Mouse (Mus musculus): ENCODE measurements around the gene E4f1. TPM values are rescaled to one million over a fixed set of nuclear protein-coding genes. Genes with fewer than 3 reads are reported as not detected.
A peak's percentile ranks its signal among the peaks of the same experiment; 100 is the strongest.

E4f1 gene
- total RNA-seq (2021): 10 to 100 TPM; 30.0 to 33.3 TPM
- long read RNA-seq, partial matches to known transcripts: 2 of 11 reads
- long read RNA-seq, other reads (novel, unspliced or antisense): 7 of 11 reads

GRCm38 (mm10) chr17:24469910-24470602, at the start of gene E4f1, which contains the start of gene Pgp:
E4f1 (minus strand) TSS chr17:24470313.
Pgp (plus strand) TSS chr17:24470392.
- peak; percentile 98 to 99 for DNase-seq (ENCODE audit: low spot score in 2 of 2)

- no peak for DNase-seq (ENCODE audit: low spot score in 2 of 2)
Measured at GRCm38 (mm10) chr17:24514270-24515257, 44.5 kb upstream of the E4f1 start.

DNA sequence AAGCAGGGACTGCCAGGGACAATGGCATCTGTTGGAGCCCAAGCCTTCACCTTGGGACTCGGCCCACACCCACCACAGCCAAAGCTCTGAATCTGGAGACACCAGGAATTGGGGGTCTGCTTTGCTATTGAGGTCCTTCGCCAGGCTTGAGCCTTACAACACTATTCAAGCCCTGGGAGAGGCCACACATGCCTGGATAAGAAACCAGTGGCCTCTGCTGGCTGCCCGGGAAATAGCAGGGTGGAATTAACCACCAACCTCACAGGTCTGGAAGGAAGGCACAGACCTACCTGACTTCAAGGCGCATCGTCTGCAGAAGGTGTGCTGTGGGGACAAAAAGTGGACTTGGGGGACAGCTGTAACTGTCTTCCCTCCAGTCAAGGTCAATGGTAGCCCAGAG, 43.5 kb upstream of the E4f1 start:
- DNase-seq (ENCODE audit: low spot score in 2 of 2): peak; percentile 75 to 84

DNA sequence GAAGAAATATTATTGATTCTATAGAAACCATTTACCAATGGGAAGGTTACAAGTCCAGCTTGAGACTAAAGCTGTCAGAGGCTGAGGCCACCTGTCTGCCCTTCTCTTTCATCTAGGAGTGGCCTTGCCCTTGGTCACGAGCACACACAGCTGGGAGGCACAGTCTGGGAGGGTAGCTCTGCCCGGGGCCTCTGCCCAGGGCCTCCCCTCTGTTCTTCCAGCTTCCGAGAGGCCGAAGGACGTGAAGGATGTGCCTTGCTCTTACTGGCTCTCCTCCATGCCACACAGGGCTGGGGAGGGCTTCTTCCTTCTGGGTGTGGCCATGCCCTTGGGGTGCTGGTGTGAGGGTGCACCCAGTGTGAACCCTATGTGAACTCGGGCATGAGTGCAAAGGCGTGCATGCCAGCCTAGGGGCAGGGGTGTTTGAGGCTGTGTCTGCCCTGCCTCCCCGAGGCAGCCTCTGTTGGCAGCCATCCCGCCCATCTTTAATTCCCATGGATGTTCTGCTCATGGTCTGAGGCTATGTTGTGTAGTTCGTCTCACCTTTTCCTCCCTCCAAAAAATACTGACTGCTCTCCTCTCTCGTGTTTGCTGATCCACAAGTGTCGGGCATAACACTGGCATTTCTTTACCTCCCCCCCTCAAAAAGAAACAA, 37.8 kb upstream of the E4f1 start:
- no peak for DNase-seq (ENCODE audit: low spot score in 2 of 2)

DNA sequence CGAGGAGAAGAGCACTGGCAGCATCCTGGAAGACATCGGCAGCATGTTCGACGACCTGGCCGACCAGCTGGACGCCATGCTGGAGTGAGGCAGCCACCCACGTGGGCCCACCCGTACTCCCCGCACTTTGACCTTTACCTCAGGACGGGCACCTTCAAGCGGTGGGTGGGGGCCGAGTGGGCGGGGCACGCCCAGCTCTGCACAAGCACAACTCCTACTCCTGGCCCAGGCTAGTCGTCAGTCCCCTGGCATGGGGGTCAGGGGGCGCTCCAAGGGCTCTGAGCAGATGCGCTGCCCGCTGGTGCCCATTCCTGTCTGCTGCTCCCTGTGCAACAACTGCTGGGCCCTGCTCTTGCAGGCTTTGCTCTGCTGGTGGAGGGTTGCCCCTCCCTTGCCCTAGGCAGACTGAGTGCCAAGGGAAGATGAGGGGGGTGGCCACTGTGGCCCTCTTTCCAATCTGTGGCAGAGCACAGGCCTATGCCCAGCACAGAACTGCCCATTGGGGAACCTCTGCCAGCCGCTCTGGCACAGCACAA, 37.1 kb upstream of the E4f1 start:
- no peak for DNase-seq (ENCODE audit: low spot score in 2 of 2)

GRCm38 (mm10) chr17:24506332-24507070, 36.4 kb upstream of the E4f1 start:
- peak; percentile 53 to 70 for DNase-seq (ENCODE audit: low spot score in 2 of 2)

DNA sequence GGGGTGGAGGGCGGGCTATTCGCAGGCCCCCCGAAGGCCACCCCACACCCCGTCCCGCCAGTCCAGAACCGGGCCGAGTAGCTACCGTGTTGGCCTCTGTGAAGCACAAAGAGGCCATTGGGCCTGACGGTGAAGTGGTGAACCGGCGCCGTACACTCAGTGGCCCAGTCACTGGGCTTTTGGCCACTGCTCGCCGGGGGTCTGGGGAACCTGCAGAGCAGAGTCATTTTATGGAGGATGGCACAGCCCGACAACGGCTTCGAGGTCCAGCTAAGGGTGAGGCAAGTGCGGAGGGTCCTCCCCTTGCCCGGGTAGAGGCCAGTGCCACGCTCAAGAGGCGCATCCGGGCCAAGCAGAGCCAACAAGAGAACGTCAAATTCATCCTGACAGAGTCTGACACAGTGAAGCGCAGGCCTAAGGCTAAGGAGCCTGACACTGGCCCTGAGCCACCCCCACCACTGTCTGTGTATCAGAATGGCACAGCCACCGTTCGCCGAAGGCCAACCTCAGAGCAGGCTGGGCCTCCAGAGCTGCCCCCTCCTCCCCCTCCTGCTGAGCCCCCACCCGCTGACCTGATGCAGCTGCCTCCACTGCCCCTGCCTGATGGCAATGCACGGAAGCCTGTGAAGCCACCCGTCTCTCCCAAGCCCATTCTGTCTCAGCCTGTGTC, 35.3 kb upstream of the E4f1 start:
- DNase-seq (ENCODE audit: low spot score in 2 of 2): no peak

DNA sequence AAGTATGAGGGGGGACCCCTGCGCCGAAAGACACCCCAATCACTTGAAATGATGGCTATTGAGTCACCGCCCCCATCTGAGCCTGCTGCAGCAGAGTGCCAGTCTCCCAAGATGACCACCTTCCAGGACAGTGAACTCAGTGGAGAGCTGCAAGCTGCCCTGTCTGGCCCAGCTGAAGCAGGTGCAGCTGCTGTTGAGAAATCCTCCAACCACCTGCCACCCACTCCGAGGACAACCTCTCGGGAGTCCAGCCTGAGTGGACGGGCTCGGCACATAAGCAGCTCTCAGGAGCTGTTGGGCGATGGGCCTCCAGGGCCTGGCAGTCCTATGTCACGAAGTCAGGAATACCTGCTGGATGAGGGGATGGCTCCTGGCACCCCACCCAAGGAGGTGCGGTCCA, 34.0 kb upstream of the E4f1 start:
- DNase-seq (ENCODE audit: low spot score in 2 of 2): no peak

DNA sequence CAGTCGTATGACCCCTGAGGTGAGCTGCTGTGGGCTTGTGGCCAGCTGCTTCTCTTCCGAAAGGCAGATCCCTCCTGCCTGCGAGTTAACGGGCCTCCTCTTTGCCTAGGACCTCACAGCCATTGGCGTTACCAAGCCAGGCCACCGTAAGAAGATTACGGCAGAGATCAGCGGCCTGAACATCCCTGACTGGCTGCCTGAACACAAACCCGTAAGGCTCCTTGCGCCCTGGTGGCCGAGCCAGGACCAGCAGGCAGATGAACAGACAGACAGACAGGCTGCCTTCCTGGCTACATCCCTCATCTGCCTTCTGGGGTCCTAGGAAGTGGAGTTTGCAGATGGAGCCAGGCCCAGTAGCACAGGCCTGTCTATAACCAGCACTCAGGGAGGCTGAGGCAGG, 32.1 kb upstream of the E4f1 start:
- no peak for DNase-seq (ENCODE audit: low spot score in 2 of 2)

DNA sequence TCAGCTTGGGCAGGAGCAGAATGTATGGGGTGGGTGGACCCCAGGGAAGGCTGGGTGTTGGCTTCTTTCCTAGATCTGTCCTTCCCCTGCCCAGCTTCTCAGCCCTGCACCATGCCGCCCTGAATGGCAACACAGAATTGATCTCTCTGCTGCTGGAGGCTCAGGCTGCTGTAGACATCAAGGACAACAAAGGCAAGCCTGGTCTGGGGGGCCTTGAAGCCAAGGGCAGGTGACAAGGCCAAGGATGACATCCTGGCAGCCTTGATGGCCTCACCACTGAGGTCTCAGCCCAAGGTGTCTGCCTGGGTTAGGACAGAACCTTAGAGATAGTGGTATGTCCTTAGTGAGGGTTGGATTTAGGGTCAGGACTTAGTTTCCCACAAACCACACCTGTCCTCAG, 25.9 kb upstream of the E4f1 start:
- DNase-seq (ENCODE audit: low spot score in 2 of 2): no peak

- DNase-seq (ENCODE audit: low spot score in 2 of 2): peak in 1 of 2 experiments; percentile 66
Measured at GRCm38 (mm10) chr17:24495443-24495842, 25.3 kb upstream of the E4f1 start.

- DNase-seq (ENCODE audit: low spot score in 2 of 2): peak; percentile 75 to 79
Measured at GRCm38 (mm10) chr17:24494627-24495335, 24.7 kb upstream of the E4f1 start.

DNA sequence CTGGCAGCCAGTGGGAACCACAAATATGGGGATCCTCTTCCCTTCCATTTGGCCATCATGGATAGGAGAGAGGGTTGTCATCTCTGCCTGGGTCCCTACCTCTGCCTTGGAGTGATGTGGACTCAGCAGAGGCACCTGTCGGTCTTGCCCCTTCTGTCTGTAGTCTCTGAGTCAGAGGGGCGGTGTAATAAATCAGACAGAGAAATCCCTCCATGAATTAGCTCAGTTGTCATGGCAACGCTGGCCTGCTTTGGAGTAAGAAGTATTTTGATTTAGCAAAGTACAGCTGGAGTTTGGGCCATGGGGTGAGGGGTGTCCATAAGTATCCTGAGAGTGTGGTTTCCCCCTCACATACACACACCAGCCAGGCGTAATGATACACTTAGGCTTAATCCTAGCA, 20.3 kb upstream of the E4f1 start:
- peak in 1 of 2 experiments; percentile 47 for DNase-seq (ENCODE audit: low spot score in 2 of 2)

DNA sequence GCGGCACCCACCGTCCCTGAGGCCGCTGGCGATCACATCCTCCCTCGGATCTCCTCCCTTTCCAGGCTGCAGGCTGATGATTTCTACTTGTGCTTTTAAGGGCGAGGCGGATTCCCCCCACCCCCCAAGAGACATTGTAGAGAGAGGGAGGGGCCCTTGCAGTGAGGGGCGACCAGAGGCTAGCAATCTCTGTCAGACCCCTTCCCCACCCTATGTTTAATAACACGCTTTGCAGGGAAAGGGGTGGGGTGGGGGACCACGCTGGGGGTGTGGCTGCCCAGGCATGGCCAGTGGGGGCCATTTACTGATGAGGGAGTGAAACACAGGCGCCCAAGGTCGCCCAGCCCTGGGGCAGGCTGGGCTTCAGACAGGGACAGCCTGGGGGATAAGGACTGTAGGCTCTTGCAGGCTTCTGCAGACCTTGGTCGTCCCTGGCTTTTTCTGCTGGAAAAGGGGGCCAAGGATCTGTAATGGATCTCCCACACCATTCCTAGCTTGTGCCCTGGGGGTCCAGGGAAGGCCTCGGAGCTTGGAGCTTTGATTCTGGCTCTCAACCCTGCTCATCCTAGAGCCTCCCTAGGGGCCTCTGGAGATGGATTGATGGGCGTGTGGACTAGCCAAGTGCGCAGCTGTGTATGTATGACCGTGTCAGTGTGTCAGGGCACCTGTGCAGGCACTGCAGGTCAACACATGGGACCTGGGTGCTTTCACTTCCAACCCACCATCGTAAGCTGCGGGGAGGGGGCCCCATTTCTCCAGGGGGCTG, 19.3 kb upstream of the E4f1 start:
- DNase-seq (ENCODE audit: low spot score in 2 of 2): peak; percentile 14 to 39

DNA sequence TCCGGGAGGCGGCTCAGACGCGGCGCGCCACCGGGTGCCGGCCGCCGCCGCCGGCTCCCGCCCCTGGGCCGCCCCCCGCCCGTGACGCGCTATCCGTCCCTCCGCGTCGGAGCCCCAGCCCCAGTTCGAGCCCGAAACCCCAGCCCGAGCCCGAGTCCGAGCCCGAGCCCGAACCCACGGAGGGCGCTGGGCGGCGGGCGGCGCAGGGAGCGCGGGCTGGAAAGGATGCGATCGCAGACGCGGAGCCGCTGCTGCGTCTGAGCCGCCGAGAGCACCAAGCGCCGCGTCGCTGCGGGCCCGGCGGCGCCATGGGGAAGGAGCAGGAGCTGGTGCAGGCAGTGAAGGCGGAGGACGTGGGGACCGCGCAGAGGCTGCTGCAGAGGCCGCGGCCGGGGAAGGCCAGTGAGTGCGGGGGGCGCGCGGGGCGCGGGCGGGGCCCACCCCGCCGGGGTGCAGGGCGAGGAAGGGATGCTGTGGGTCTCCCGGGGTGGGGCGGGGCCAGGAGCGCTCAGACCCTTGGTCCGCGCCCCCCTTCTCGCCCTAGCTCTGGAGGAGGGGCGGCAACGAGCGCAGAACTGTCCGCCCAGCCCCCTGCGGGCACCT, 18.6 kb upstream of the E4f1 start:
- peak; percentile 62 to 68 for DNase-seq (ENCODE audit: low spot score in 2 of 2)

DNA sequence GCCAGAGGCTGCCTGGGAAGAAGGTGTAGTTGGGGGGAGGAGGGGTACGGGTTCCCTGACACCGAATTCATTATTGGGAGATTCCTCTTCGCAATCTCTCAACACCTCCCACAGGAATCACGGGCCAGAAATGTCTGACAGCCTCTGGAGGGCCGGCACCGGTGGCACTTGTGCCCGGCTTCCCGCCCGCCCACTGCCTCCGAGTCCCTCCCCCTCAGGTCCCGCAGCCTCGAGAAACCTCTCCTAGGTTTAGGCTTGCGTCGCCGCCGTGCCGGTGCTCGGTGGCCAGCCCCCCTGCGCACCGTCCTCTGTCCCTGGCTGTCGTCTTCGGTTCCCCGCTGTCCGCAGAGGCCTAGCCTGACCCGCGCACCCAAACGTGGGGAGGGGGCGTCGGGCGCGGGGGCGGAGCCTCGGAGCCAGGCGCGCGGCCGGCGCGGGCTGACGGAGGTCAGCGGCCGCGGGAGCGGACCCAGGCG, 18.1 kb upstream of the E4f1 start, which contains the start of gene Caskin1:
Gene Caskin1, plus strand, starts transcription at position 416 of the 476 bp plus-strand sequence.
- peak; percentile 52 to 68 for DNase-seq (ENCODE audit: low spot score in 2 of 2)

GRCm38 (mm10) chr17:24485090-24485860, 15.2 kb upstream of the E4f1 start:
- DNase-seq (ENCODE audit: low spot score in 2 of 2): peak; percentile 66 to 77

Data from layer of hippocampus, postnatal 10 days (tissue).